Mouse (Mus musculus) frontal cortex, postnatal 10 days (tissue): Measurements from ENCODE around the gene Cacnb2.

Experiments used
- DNase-seq, 2 experiments: peaks; one replicate each; pipeline ENCODE4 v3.0.0; 2022; ENCODE audit warnings: low spot score in 2 of 2, mixed read lengths in 1 of 2

The Cacnb2 gene

GRCm38 (mm10) chr2:14602788-14603187 is at the start of gene Cacnb2:
Gene Cacnb2, plus strand, starts transcription at chr2:14603088.
- DNase-seq = no peak

GRCm38 (mm10) chr2:14568020-14568419 is 34.9 kb upstream of the Cacnb2 start:
- DNase-seq = no peak

- DNase-seq = no peak
These were observed 31.6 kb upstream of the Cacnb2 start for GRCm38 (mm10) chr2:14571300-14571699.

GRCm38 (mm10) chr2:14589541-14589940 is 13.3 kb upstream of the Cacnb2 start:
- DNase-seq = no peak

- no peak for DNase-seq
These were observed 4.9 kb upstream of the Cacnb2 start for GRCm38 (mm10) chr2:14597909-14598563.

- peak; percentile 16 to 59 for DNase-seq
These were observed 1.2 kb downstream of the Cacnb2 start for GRCm38 (mm10) chr2:14603784-14604781.

GRCm38 (mm10) chr2:14604791-14605190 is 1.9 kb downstream of the Cacnb2 start:
- peak in 1 of 2 experiments; percentile 24 for DNase-seq

- DNase-seq = no peak
These were observed 2.3 kb downstream of the Cacnb2 start for GRCm38 (mm10) chr2:14605207-14605606.

- DNase-seq = no peak
These were observed 5.7 kb downstream of the Cacnb2 start for GRCm38 (mm10) chr2:14608606-14609005.

GRCm38 (mm10) chr2:14612705-14613104 is 9.8 kb downstream of the Cacnb2 start:
- DNase-seq = no peak

- DNase-seq = no peak
These were observed 13.5 kb downstream of the Cacnb2 start for GRCm38 (mm10) chr2:14616361-14616760.

- no peak for DNase-seq
These were observed 17.4 kb downstream of the Cacnb2 start for GRCm38 (mm10) chr2:14620120-14620853.

GRCm38 (mm10) chr2:14620891-14621290 is 18.0 kb downstream of the Cacnb2 start:
- no peak for DNase-seq

GRCm38 (mm10) chr2:14623820-14624219 is 20.9 kb downstream of the Cacnb2 start:
- DNase-seq = no peak

GRCm38 (mm10) chr2:14629814-14630492 is 27.1 kb downstream of the Cacnb2 start:
- no peak for DNase-seq

GRCm38 (mm10) chr2:14631590-14631989 is 28.7 kb downstream of the Cacnb2 start:
- DNase-seq = peak in 1 of 2 experiments; percentile 21

GRCm38 (mm10) chr2:14633202-14633601 is 30.3 kb downstream of the Cacnb2 start:
- DNase-seq = no peak

GRCm38 (mm10) chr2:14639266-14639665 is 36.4 kb downstream of the Cacnb2 start:
- DNase-seq = no peak

GRCm38 (mm10) chr2:14639877-14640276 is 37.0 kb downstream of the Cacnb2 start:
- no peak for DNase-seq

GRCm38 (mm10) chr2:14641040-14641439 is 38.2 kb downstream of the Cacnb2 start:
- peak; percentile 14 to 19 for DNase-seq

GRCm38 (mm10) chr2:14651268-14651667 is 48.4 kb downstream of the Cacnb2 start:
- DNase-seq = no peak
